Mouse (Mus musculus) right cerebral cortex, adult 18-20 months (tissue): ENCODE measurements at regions not wholly inside any gene's neighbourhood (a gene's known extent, or its start where the extent isn't known, plus 50 kb on each side); places are given as distances from the start of the nearest gene placed in this dataset.
"Not testable (repeated sequence)": the region's sequence is repeated elsewhere in the genome, so short reads cannot be mapped to it uniquely, and the experiment has no call there.

Source experiments
- DNase-seq: peaks from one replicate; pipeline ENCODE4 v3.0.0; 2022; ENCODE audit warnings: mixed read lengths

GRCm38 (mm10) chr12:63805458-63805857 is 669.0 kb downstream of the Fscb start:
- no peak for DNase-seq

GRCm38 (mm10) chr12:63804008-63804407 is 670.5 kb downstream of the Fscb start:
- DNase-seq = no peak

- peak; percentile 28 for DNase-seq
These were observed 682.8 kb downstream of the Fscb start for GRCm38 (mm10) chr12:63791667-63792066.

GRCm38 (mm10) chr12:63777874-63778273 is 696.6 kb downstream of the Fscb start:
- DNase-seq = no peak

GRCm38 (mm10) chr12:63761073-63761472 is 713.4 kb downstream of the Fscb start:
- DNase-seq = not testable (repeated sequence)
